Mouse (Mus musculus): ENCODE measurements at regions not wholly inside any gene's neighbourhood (a gene's known extent, or its start where the extent isn't known, plus 50 kb on each side); places are given as distances from the start of the nearest gene placed in this dataset.

DNA sequence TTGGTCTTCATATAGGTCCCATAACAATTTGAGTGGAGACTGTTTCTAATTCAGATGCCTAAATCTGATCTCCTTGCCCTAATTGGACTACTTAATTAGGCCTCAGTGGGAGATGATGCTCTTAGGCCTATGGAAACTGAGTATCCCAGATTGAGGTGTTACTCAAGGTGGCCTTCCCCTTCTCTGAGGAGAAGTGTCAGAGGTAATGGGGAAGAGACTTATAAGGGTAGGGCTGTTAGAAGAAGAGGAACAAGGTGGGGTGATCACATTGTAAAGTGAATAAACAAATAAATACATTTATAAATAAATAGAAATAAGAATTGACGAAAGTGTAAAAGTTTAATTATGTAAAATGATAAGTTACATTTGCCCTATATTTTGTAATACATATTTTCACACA, 65.3 kb upstream of the Hgf start:
- no peak for DNase-seq
- Histone ChIP-seq H3K36me3 (ENCODE audit: control insufficient read depth, insufficient read depth, low read length) (no peaks in the 10 kb centered on the region), H3K4me3 (no peak overlapping the region), H3K9ac (ENCODE audit: low read depth, low read length) (no peak overlapping the region), H3K79me2 (replicated peaks; ENCODE audit: control insufficient read depth, insufficient read depth, low read length) (no peaks in the 10 kb centered on the region), H3K27me3 (ENCODE audit: control insufficient read depth, insufficient read depth, low read length) (no peaks in the 10 kb centered on the region), H3K4me1 (ENCODE audit: control insufficient read depth, insufficient read depth, low read length) (no peaks in the 10 kb centered on the region), H3K27ac (no peak overlapping the region)
- WGBS: 88% methylated on average over 1 of the region's 1 CpGs
- TF ChIP-seq EP300 (IDR thresholded peaks at IDR 0.05; ENCODE audit: insufficient read depth, low read depth, low read length) (no peak), CTCF (IDR thresholded peaks at IDR 0.05) (no peak), POLR2A (IDR thresholded peaks at IDR 0.05; ENCODE audit: insufficient read depth, low read depth, low read length) (no peak)
- intact Hi-C loops (cut with DNase I): no loop called here

GRCm38 (mm10) chr5:16489803-16490202, 63.5 kb upstream of the Hgf start:
- H3K27ac ChIP-seq: no peak overlapping the region
- no peaks in the 10 kb centered on the region for H3K27me3 ChIP-seq (ENCODE audit: control insufficient read depth, insufficient read depth, low read length)
- no peak overlapping the region for H3K4me3 ChIP-seq
- DNase-seq: no peak
- no peaks in the 10 kb centered on the region for H3K36me3 ChIP-seq (ENCODE audit: control insufficient read depth, insufficient read depth, low read length)
- H3K9ac ChIP-seq (ENCODE audit: low read depth, low read length): no peak overlapping the region
- intact Hi-C loops (cut with DNase I): no loop called here
- no peak for TF ChIP-seq EP300 (IDR thresholded peaks at IDR 0.05; ENCODE audit: insufficient read depth, low read depth, low read length)
- no peak for TF ChIP-seq POLR2A (IDR thresholded peaks at IDR 0.05; ENCODE audit: insufficient read depth, low read depth, low read length)
- no peak for TF ChIP-seq CTCF (IDR thresholded peaks at IDR 0.05)
- H3K4me1 ChIP-seq (ENCODE audit: control insufficient read depth, insufficient read depth, low read length): no peaks in the 10 kb centered on the region
- H3K79me2 ChIP-seq (replicated peaks; ENCODE audit: control insufficient read depth, insufficient read depth, low read length): no peaks in the 10 kb centered on the region

DNA sequence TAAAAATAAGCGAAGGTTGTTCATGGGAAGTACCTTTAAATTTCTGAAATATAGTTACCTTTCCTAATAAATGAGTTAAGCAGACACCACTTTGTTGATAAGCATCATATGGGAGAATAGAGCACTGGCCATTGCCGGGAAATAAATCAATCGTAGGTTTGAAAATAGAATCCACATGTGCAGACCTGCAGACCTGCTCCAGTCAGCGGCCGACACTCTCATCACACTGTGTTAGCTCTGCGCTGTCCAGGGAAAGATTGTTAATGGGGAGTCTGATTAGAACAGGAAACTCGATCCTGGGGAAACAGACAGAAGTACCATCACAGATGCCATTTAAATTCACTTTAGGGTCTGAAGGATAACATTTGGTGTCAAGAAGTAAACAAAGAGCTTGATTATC, 53.4 kb upstream of the Hgf start:
- DNase-seq: no peak
- intact Hi-C loops (cut with DNase I): no loop called here
- 59% methylated on average over 7 of the region's 7 CpGs for WGBS

More for the DNA sequence above, 53.4 kb upstream of the Hgf start:
- Histone ChIP-seq H3K4me1 (ENCODE audit: control insufficient read depth, insufficient read depth, low read length) (no peaks in the 10 kb centered on the region), H3K27ac (no peak overlapping the region), H3K79me2 (replicated peaks; ENCODE audit: control insufficient read depth, insufficient read depth, low read length) (no peaks in the 10 kb centered on the region), H3K4me3 (no peak overlapping the region), H3K27me3 (ENCODE audit: control insufficient read depth, insufficient read depth, low read length) (no peaks in the 10 kb centered on the region), H3K36me3 (ENCODE audit: control insufficient read depth, insufficient read depth, low read length) (no peaks in the 10 kb centered on the region), H3K9ac (ENCODE audit: low read depth, low read length) (no peak overlapping the region)
- TF ChIP-seq CTCF (IDR thresholded peaks at IDR 0.05): no peak
- no peak for TF ChIP-seq POLR2A (IDR thresholded peaks at IDR 0.05; ENCODE audit: insufficient read depth, low read depth, low read length)
- TF ChIP-seq EP300 (IDR thresholded peaks at IDR 0.05; ENCODE audit: insufficient read depth, low read depth, low read length): no peak

Data from heart, adult 2 months (tissue).